Mouse (Mus musculus): ENCODE results near the gene Rhod. TPM values are rescaled to one million over a fixed set of nuclear protein-coding genes. Genes with fewer than 3 reads are reported as not detected.

Gene Rhod
- polyA plus RNA-seq, 1 experiment = 1.1 TPM

DNA sequence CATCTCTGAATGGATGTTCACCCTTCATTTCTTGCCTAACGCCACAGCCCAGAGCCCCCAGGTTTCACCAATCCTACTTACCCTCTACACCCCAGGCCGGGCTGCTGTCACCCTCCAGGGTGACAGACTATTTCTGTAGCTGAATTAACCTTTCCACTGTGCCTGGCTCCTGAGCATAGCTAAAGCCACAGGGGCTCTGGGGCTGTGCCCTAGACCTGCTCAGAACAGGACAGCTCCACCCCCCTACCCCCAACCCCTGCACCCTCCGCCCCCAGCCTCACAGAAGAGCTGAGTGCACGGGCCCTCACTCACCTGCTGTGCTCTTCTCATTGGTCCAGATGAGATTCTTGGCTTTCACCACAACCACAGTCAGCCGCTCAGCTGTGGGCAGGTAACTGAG lies 12.7 kb upstream of the Rhod start:
- no peak overlapping the region for H3K27ac ChIP-seq (ENCODE audit: insufficient read depth, low read depth, low read length)
- TF ChIP-seq POLR2A (IDR thresholded peaks at IDR 0.05; ENCODE audit: borderline replicate concordance, low read depth, low read length) (no peak), CTCF (IDR thresholded peaks at IDR 0.05; ENCODE audit: low read depth, low read length) (no peak)
- no peak overlapping the region for H3K4me3 ChIP-seq (ENCODE audit: insufficient read depth, low read length)
- no peaks in the 10 kb centered on the region for H3K4me1 ChIP-seq (ENCODE audit: control insufficient read depth, insufficient read depth, low read length)

DNA sequence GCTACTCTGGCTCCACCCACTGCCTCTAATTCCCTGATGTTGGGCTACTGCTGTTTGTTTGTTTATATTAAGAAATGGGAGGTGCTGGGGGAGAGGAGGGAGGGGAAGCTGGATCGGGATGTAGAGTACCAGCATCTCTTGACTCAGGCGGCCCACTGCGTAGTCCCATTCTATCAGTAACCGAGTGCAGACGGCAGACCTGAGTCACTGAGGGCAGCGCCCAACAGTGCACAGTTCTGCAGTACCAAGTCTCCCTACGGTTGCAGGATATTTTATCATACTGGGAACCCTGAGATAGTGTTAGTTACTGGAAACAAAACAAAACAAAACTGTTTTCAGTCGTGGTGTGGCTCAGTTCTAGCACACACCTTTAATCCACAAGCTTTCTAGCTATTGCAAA lies 11.9 kb upstream of the Rhod start:
- H3K27ac ChIP-seq (ENCODE audit: insufficient read depth, low read depth, low read length) = no peak overlapping the region
- H3K4me3 ChIP-seq (ENCODE audit: insufficient read depth, low read length) = no peak overlapping the region
- TF ChIP-seq POLR2A (IDR thresholded peaks at IDR 0.05; ENCODE audit: borderline replicate concordance, low read depth, low read length) (no peak), CTCF (IDR thresholded peaks at IDR 0.05; ENCODE audit: low read depth, low read length) (no peak)
- no peaks in the 10 kb centered on the region for H3K4me1 ChIP-seq (ENCODE audit: control insufficient read depth, insufficient read depth, low read length)

DNA sequence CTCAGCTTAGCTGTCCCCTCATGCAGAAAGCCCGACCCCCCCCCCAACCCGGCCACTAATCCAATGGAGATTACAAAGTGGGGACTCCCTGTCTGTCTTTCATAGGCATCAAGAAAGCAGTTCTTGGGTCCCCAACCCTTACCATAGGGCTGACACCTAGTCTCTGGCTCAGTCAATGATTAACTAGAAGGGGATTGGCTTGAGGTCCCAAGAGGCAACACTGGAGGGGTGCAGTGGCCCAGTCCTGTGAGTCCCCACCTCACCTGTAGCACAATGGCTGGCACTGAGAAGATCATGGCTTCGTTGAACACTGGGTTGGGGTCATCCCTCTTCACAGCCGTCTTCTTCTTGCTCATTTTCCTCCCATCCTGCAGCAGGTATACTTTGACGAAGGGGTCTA lies 11.4 kb upstream of the Rhod start:
- TF ChIP-seq CTCF (IDR thresholded peaks at IDR 0.05; ENCODE audit: low read depth, low read length) (no peak), POLR2A (IDR thresholded peaks at IDR 0.05; ENCODE audit: borderline replicate concordance, low read depth, low read length) (no peak)
- Histone ChIP-seq H3K4me1 (ENCODE audit: control insufficient read depth, insufficient read depth, low read length) (no peaks in the 10 kb centered on the region), H3K4me3 (ENCODE audit: insufficient read depth, low read length) (no peak overlapping the region), H3K27ac (ENCODE audit: insufficient read depth, low read depth, low read length) (no peak overlapping the region)

DNA sequence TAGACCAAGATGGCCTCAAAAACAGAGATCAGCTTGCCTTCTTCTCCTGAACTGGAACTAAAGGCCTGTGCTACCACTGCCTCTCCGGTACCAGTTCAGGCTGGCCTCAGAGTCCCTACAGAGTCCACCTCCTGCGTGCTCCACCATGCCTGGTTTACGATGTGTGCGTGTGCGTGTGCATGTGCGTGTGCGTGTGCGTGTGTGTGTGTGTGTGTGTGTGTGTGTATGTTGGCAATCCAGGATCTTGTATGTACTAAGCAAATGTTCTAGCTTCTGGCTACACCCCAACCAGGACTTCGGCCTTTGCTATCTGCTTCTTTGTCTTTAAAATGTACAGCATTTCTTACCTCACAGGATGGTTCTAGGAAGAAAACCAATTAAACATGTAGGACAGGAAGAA lies 10.0 kb upstream of the Rhod start:
- TF ChIP-seq POLR2A (IDR thresholded peaks at IDR 0.05; ENCODE audit: borderline replicate concordance, low read depth, low read length) (no peak), CTCF (IDR thresholded peaks at IDR 0.05; ENCODE audit: low read depth, low read length) (no peak)
- no peak overlapping the region for H3K4me3 ChIP-seq (ENCODE audit: insufficient read depth, low read length)
- H3K4me1 ChIP-seq (ENCODE audit: control insufficient read depth, insufficient read depth, low read length) = no peaks in the 10 kb centered on the region
- H3K27ac ChIP-seq (ENCODE audit: insufficient read depth, low read depth, low read length) = no peak overlapping the region

DNA sequence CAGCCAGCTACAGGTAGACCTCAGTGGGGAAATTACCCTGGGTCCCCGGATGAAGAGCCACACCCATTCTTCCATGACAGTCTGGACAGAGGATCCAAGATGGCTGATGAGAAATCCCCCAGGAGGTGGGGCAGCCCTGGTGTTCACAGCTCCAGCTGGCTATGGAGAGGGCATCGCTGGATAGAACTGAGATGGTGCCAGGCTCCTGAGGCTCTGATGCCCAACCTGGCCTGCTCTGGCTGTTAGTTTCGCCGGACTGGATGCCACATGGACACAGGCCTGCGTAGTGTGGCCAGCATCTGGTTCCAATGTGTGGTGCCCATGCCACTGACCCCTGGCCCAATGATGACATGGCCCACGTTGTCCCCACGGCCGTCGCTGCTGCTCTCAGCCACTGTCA lies 8.2 kb upstream of the Rhod start:
- TF ChIP-seq POLR2A (IDR thresholded peaks at IDR 0.05; ENCODE audit: borderline replicate concordance, low read depth, low read length) = no peak
- no peak for TF ChIP-seq CTCF (IDR thresholded peaks at IDR 0.05; ENCODE audit: low read depth, low read length)
- H3K4me3 ChIP-seq (ENCODE audit: insufficient read depth, low read length) = no peak overlapping the region
- H3K27ac ChIP-seq (ENCODE audit: insufficient read depth, low read depth, low read length) = no peak overlapping the region
- no peaks in the 10 kb centered on the region for H3K4me1 ChIP-seq (ENCODE audit: control insufficient read depth, insufficient read depth, low read length)

DNA sequence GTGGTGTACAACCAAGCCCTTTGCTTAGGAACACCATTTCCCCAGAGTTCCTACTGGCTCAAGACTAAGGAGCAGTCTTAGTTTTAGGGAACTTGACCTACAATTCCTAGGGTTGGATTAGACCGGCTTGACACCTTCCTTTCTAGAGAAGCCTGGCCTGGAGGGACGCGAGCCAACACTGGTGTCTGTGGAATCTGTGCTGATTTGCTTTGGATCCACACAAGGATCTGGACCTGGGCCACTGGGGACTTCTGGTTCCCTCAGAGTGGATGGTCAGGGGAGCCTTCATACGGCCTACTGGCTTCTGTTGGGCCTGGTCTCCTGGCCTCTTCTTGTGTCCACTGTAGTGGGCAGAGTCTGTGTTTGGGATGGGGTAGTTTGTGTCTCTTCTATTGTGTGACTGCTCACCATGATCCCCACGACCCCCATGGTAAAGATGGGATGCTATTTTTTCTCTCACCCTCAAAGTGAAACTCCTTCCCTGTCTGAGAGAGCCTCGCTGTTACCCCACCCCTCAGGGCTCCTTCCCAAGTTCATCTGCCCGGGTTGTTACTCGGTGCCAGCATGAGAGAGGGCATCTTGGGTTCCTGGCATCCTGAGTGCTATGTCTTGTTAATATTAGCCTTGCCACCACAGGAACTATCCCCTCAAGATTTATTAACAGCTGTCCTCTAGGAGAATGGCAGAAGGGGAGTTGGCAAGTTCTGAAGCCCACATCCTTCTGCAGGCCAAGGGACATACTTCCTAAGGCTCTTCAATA lies 7.6 kb upstream of the Rhod start:
- TF ChIP-seq POLR2A (IDR thresholded peaks at IDR 0.05; ENCODE audit: borderline replicate concordance, low read depth, low read length) (no peak), CTCF (IDR thresholded peaks at IDR 0.05; ENCODE audit: low read depth, low read length) (no peak)
- no peak overlapping the region for H3K27ac ChIP-seq (ENCODE audit: insufficient read depth, low read depth, low read length)

DNA sequence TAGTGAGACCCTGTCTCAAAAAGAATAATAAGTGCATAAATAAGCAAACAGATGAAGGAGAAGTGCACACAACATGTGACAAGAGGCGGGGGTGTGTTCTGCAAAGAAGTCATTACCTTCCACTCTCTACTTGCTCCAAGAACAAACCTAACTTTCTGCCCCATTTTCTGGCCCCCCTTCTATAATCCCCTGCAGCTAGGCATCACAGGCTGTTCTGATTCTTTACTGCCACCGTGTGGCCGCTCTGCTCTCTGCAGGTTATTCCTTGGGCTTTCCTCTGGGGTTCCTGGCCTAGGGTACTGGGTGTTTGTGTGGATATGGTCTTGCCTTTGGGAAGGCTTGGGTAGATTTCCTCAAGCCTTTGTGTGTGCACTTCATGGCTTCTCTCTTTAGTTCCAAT lies 3.2 kb upstream of the Rhod start:
- H3K27ac ChIP-seq (ENCODE audit: insufficient read depth, low read depth, low read length) = no peak overlapping the region
- peak; percentile 94 for TF ChIP-seq CTCF (IDR thresholded peaks at IDR 0.05; ENCODE audit: low read depth, low read length)
- TF ChIP-seq POLR2A (IDR thresholded peaks at IDR 0.05; ENCODE audit: borderline replicate concordance, low read depth, low read length) = no peak
- no peak overlapping the region for H3K4me3 ChIP-seq (ENCODE audit: insufficient read depth, low read length)
- H3K4me1 ChIP-seq (ENCODE audit: control insufficient read depth, insufficient read depth, low read length) = peaks cover 26% of the 10 kb centered on the region

More for the DNA sequence above, 7.6 kb upstream of the Rhod start:
- H3K4me1 ChIP-seq (ENCODE audit: control insufficient read depth, insufficient read depth, low read length) = no peaks in the 10 kb centered on the region
- no peak overlapping the region for H3K4me3 ChIP-seq (ENCODE audit: insufficient read depth, low read length)

DNA sequence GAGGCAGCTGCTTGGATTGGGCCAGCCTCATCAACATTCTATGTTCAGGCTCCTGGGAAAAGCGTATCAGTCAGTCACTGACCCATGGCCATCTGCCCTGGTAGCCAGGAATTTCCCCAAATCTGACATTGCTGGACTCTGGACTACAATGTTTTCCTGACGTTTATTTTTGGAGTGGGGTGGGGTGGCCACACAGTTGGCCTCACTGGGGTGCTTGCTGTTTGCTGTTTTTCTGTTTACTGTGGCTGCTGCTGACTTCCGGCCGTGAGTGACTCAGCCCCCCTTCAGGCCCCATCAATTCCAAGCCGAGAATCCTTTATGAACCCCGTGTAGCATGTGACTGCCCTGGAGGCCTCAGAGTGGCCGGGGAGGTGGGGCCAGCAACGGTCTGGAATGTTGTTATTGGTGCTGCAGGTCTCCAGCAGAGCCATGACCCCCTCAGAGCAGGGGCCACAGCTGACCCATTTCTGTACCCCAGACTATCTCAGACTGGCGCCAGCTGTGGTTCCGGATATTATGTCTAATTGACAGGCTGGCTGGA lies 2.5 kb upstream of the Rhod start:
- Histone ChIP-seq H3K4me1 (ENCODE audit: control insufficient read depth, insufficient read depth, low read length) (peaks cover 27% of the 10 kb centered on the region), H3K4me3 (ENCODE audit: insufficient read depth, low read length) (no peak overlapping the region), H3K27ac (ENCODE audit: insufficient read depth, low read depth, low read length) (no peak overlapping the region)
- TF ChIP-seq POLR2A (IDR thresholded peaks at IDR 0.05; ENCODE audit: borderline replicate concordance, low read depth, low read length) (no peak), CTCF (IDR thresholded peaks at IDR 0.05; ENCODE audit: low read depth, low read length) (no peak)

DNA sequence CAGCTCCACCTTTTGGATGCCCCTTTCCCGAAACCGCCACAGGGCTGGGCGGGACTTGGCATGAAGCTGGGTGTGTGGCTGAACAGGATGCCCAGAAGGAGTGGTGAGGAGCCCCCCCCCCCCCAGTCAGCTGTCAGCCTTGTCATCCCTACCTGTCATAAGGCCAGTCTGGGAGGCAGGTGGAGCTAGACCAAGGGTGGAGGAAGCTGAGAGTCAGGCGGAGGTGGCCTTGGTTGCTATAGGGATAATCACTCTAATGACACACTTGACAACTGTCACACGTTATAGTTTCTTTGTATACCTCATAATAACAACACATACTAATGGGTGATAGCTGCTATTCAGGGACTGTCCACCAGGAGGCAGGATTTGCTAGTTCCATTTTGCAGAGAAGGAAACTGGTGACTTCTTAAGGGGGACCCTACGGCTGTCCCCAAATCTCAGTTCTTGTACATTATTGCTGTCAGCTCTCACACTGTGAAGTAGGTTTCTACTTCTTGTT lies 1.9 kb upstream of the Rhod start:
- TF ChIP-seq CTCF (IDR thresholded peaks at IDR 0.05; ENCODE audit: low read depth, low read length) = no peak
- peaks cover 27% of the 10 kb centered on the region for H3K4me1 ChIP-seq (ENCODE audit: control insufficient read depth, insufficient read depth, low read length)
- H3K27ac ChIP-seq (ENCODE audit: insufficient read depth, low read depth, low read length) = no peak overlapping the region
- H3K4me3 ChIP-seq (ENCODE audit: insufficient read depth, low read length) = no peak overlapping the region

DNA sequence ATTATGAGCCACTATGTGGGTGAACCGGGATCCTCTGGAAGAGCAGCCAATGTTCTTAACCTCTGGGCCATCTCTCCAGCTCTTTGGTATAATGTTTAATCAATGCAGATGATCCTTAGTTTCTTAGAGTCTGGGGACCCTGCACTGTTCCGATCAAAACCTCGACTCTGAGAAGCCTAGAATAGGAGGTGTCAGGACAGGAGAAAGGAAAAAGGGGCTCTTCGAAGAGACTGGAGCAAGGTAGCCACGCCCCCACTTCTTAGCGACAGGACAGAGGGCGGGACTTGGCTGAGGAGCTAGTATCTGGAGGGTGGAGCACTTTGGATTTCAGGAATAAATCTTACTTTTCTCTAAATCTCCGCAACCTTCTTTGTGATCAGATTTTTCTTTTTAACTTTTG lies 990 bp upstream of the Rhod start:
- H3K4me3 ChIP-seq (ENCODE audit: insufficient read depth, low read length) = peak overlapping the region; percentile 67
- no peak for TF ChIP-seq CTCF (IDR thresholded peaks at IDR 0.05; ENCODE audit: low read depth, low read length)
- no peak for TF ChIP-seq POLR2A (IDR thresholded peaks at IDR 0.05; ENCODE audit: borderline replicate concordance, low read depth, low read length)

More for the DNA sequence above, 990 bp upstream of the Rhod start:
- peaks cover 27% of the 10 kb centered on the region for H3K4me1 ChIP-seq (ENCODE audit: control insufficient read depth, insufficient read depth, low read length)
- H3K27ac ChIP-seq (ENCODE audit: insufficient read depth, low read depth, low read length) = no peak overlapping the region

Data from bone marrow macrophage, adult 2 months (primary cell).